Mouse (Mus musculus) stomach, postnatal 0 days (tissue): ENCODE data around the gene Sf3a2. TPM values are rescaled to one million over a fixed set of nuclear protein-coding genes. Genes with fewer than 3 reads are reported as not detected.
A peak's percentile ranks its signal among the peaks of the same experiment; 100 is the strongest.

Experiments used
- ATAC-seq: fragments of 200-750 bp; cut with Nextera tagmentation; 2 replicates; pipeline ENCODE4 v1.8.0; 2017; ENCODE audit not compliant: low FRiP score, low TSS enrichment
- DNase-seq: peaks from one replicate; pipeline ENCODE4 v3.0.0-alpha.2; 2016; ENCODE audit warnings: low spot score
- H3K27ac ChIP-seq: fragments of 300-500 bp; sonication (generic); replicated peaks from 2 replicates; pipeline ENCODE4 v1.5.1; 2014; ENCODE audit warnings: mild to moderate bottlenecking, control low read depth
- H3K27me3 ChIP-seq: fragments of 300-500 bp; sonication (generic); 2 replicates; pipeline ENCODE4 v1.6.1; 2014; ENCODE audit warnings: low read length; ENCODE audit not compliant: control insufficient read depth, insufficient read depth
- H3K36me3 ChIP-seq: fragments of 300-500 bp; sonication (generic); 2 replicates; pipeline ENCODE4 v1.6.1; 2014; ENCODE audit warnings: low read length, mixed read lengths; ENCODE audit not compliant: control insufficient read depth, insufficient read depth
- H3K4me1 ChIP-seq: fragments of 300-500 bp; sonication (generic); replicated peaks from 2 replicates; pipeline ENCODE4 v1.6.1; 2014; ENCODE audit warnings: antibody characterized with exemption; ENCODE audit not compliant: control insufficient read depth, insufficient read depth
- H3K4me2 ChIP-seq: fragments of 300-500 bp; sonication (generic); replicated peaks from 2 replicates; pipeline ENCODE4 v1.6.1; 2014; ENCODE audit warnings: low read depth, mild to moderate bottlenecking, control low read depth, moderate library complexity
- H3K4me3 ChIP-seq: fragments of 300-500 bp; sonication (generic); 2 replicates; pipeline ENCODE4 v1.5.1; 2014; ENCODE audit warnings: low read depth, low read length, control low read depth
- H3K9ac ChIP-seq: fragments of 300-500 bp; sonication (generic); 2 replicates; pipeline ENCODE4 v1.6.1; 2014; ENCODE audit warnings: mild to moderate bottlenecking, low read length, control low read depth, mixed read lengths
- H3K9me3 ChIP-seq: fragments of 300-500 bp; sonication (generic); 2 replicates; pipeline ENCODE4 v1.6.1; 2016; ENCODE audit warnings: low read length; ENCODE audit not compliant: control insufficient read depth
- CTCF ChIP-seq: IDR thresholded peaks from 2 replicates; pipeline ENCODE4 v1.5.1; 2016; ENCODE audit warnings: antibody characterized with exemption, low read depth, mild to moderate bottlenecking, moderate library complexity
- EP300 ChIP-seq: optimal IDR thresholded peaks from 2 replicates; pipeline ENCODE3; 2016; ENCODE audit warnings: antibody characterized with exemption
- WGBS: fragments of 180-500 bp; shearing (Covaris S2); extraction: QIAGEN DNeasy Blood & Tissue Kit; methylation state at CpG from one replicate; pipeline ENCODE4 v1.1.7; 2014; 5-methylcytosine and 5-hydroxymethylcytosine counted together
- microRNA counts: library from miRNA; unstranded; fragments of <30 nt; microRNA quantifications from one replicate; lab custom pipeline; 2015
- microRNA-seq: library from miRNA; unstranded; fragments of <30 nt; microRNA quantifications from one replicate; pipeline ENCODE4, GENCODE M21; 2016
- polyA plus RNA-seq: library from polyadenylated mRNA; unstranded; fragments of >200 nt; fragmentation: Nextera tagmentation; extraction: Ambion mirVana; gene quantifications from 2 replicates; pipeline ENCODE4 v1.2.1, GENCODE M21; 2015

Sf3a2 gene
- polyA plus RNA-seq, 1 experiment from 2014 or later: 27.7 TPM

DNA sequence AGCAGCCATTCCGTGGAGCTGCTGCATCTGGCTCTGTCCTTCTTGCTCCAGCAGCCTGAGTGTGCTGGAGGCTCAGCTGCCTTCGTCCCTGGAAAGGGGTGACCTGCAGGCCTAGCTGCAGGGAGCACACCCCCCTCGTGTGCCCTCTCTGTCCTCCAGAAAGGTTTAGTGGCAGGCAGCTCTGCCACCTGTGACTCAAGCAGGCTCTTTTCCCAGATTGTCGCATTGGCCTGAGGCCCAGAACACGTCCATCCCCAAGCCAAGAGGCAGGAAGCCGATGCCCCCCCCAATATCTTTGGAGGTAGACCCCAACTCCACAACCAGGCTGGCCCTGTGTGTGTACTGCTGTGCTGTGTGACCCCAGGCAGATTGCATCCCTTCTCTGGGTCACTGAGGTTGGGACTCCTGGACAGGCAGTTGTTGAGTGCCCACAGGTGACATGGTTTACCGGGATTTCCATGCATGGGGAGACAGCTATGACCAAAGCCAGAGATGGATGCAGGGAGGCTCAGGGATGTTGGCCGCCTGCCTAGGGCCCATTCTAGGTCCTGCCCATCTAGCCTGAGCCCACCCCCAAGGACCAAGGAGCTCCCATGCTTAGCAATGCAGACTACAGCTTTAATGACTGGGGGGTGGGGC is 47.2 kb downstream of the Sf3a2 start:
- Histone ChIP-seq H3K9ac (no peak overlapping the region), H3K27ac (no peak overlapping the region), H3K36me3 (no peaks in the 10 kb centered on the region), H3K4me2 (no peak overlapping the region), H3K4me3 (no peak overlapping the region), H3K4me1 (0 out of 2 replicates have a peak, but pooled peaks cover 2% of the 10 kb centered on the region), H3K27me3 (peaks cover 4% of the 10 kb centered on the region; the same call in 1 of the 2 replicates), H3K9me3 (no peaks in the 10 kb centered on the region)
- TF ChIP-seq EP300 (no peak), CTCF (no peak)
- ATAC-seq (no peak), DNase-seq (no peak)
- 55% methylated on average over 8 of the region's 8 CpGs for WGBS

DNA sequence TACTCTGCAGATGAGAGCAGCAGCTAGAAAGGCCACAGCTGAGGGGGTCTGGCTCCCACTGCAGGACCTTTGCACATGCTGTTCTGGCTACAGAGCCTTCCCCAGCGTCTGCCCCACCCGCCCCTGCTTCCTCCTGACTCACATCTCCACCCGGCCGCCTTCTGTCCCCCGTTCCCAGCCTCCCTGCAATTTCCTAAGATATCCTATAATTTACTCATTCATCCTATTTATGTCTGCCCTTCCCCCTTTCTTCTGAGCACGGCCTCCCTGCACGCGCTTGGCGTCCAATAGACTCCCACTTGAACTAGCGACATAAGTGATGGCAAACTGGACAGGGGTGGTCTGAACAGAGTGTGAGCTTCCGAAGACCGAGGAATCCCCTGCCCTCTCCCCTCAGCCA is 47.7 kb downstream of the Sf3a2 start:
- TF ChIP-seq EP300 (no peak), CTCF (no peak)
- Histone ChIP-seq H3K36me3 (no peaks in the 10 kb centered on the region), H3K4me1 (0 out of 2 replicates have a peak, but pooled peaks cover 2% of the 10 kb centered on the region), H3K4me3 (no peak overlapping the region), H3K4me2 (no peak overlapping the region), H3K27me3 (peaks cover 4% of the 10 kb centered on the region; the same call in 1 of the 2 replicates), H3K27ac (no peak overlapping the region), H3K9me3 (no peaks in the 10 kb centered on the region), H3K9ac (no peak overlapping the region)
- no peak for DNase-seq
- 70% methylated on average over 11 of the region's 12 CpGs for WGBS
- no peak for ATAC-seq

- no peaks in the 10 kb centered on the region for H3K9me3 ChIP-seq
- 0 out of 2 replicates have a peak, but pooled peaks cover 2% of the 10 kb centered on the region for H3K4me1 ChIP-seq
- 5% methylated on average over 10 of the region's 10 CpGs for WGBS
- no peak overlapping the region for H3K4me3 ChIP-seq
- DNase-seq: peak; percentile 79
- no peak overlapping the region for H3K27ac ChIP-seq
- H3K9ac ChIP-seq: no peak overlapping the region
- ATAC-seq: peak; percentile 52; the same call in 1 of the 2 replicates
- H3K36me3 ChIP-seq: no peaks in the 10 kb centered on the region
- H3K27me3 ChIP-seq: peaks cover 4% of the 10 kb centered on the region; the same call in 1 of the 2 replicates
- TF ChIP-seq EP300 (no peak), CTCF (no peak)
- H3K4me2 ChIP-seq: no peak overlapping the region
These were observed 50.6 kb downstream of the Sf3a2 start for GRCm38 (mm10) chr10:80848571-80848970.

MicroRNAs within 50 kb of the gene (microRNA counts, 519-probe panel; counts per million panel counts)
- not detected for microRNA mmu-miR-1982 (lab: Ali Mortazavi, UCI)

Small RNA genes lying within 50 kb of the gene (microRNA-seq; reads per million reads assigned to microRNA genes)
- gene Mir1982: 1.6 reads per million

Other genes starting within 250 kb of the Sf3a2 start
- gene Rexo1, start 236.6 kb upstream of the Sf3a2 start, polyA plus RNA-seq: 7.1 and 8.5 TPM in 2 replicates
- 8.3 and 8.4 TPM in 2 replicates for gene Klf16, start 220.9 kb upstream of the Sf3a2 start, polyA plus RNA-seq
- 92.5 and 103 TPM in 2 replicates for gene Abhd17a, start 207.9 kb upstream of the Sf3a2 start, polyA plus RNA-seq
- 67.8 and 77.3 TPM in 2 replicates for gene Scamp4, start 195.3 kb upstream of the Sf3a2 start, polyA plus RNA-seq
- 4.1 and 4.3 TPM in 2 replicates for gene Adat3, start 195.3 kb upstream of the Sf3a2 start, polyA plus RNA-seq
- gene Gm49322, start 192.2 kb upstream of the Sf3a2 start, polyA plus RNA-seq: 1.4 and 1.7 TPM in 2 replicates
- 75.4 and 83.9 TPM in 2 replicates for gene Csnk1g2, start 175.4 kb upstream of the Sf3a2 start, polyA plus RNA-seq
- 28.3 and 30.0 TPM in 2 replicates for gene Btbd2, start 141.1 kb upstream of the Sf3a2 start, polyA plus RNA-seq
- gene Mknk2, start 120.1 kb upstream of the Sf3a2 start, polyA plus RNA-seq: 55.2 and 61.7 TPM in 2 replicates
- gene Mob3a, start 96.2 kb upstream of the Sf3a2 start, polyA plus RNA-seq: 22.9 and 23.9 TPM in 2 replicates
- gene Izumo4, start 96.0 kb upstream of the Sf3a2 start, polyA plus RNA-seq: 14.8 and 18.0 TPM in 2 replicates
- 38.7 and 42.7 TPM in 2 replicates for gene Ap3d1, start 55.9 kb upstream of the Sf3a2 start, polyA plus RNA-seq
- gene Dot1l, start 43.0 kb upstream of the Sf3a2 start, polyA plus RNA-seq: 5.4 and 6.2 TPM in 2 replicates
- 62.0 and 65.8 TPM in 2 replicates for gene Plekhj1, start 428 bp downstream of the Sf3a2 start, polyA plus RNA-seq
- gene Amh, start 7.0 kb downstream of the Sf3a2 start, polyA plus RNA-seq: 6.8 and 6.9 TPM in 2 replicates
- 0.86 and 0.96 TPM in 2 replicates for gene Jsrp1, start 15.3 kb downstream of the Sf3a2 start, polyA plus RNA-seq
- gene Oaz1, start 28.5 kb downstream of the Sf3a2 start, polyA plus RNA-seq: 1,070 and 1,103 TPM in 2 replicates
- gene Lingo3, start 45.8 kb downstream of the Sf3a2 start, polyA plus RNA-seq: 0.12 and 0.17 TPM in 2 replicates
- 176 and 180 TPM in 2 replicates for gene Lsm7, start 57.0 kb downstream of the Sf3a2 start, polyA plus RNA-seq
- gene Sppl2b, start 57.1 kb downstream of the Sf3a2 start, polyA plus RNA-seq: 17.7 and 23.0 TPM in 2 replicates
- 2.0 and 2.2 TPM in 2 replicates for gene Tmprss9, start 73.7 kb downstream of the Sf3a2 start, polyA plus RNA-seq
- gene Timm13, start 102.8 kb downstream of the Sf3a2 start, polyA plus RNA-seq: 292 and 304 TPM in 2 replicates
- gene Lmnb2, start 120.0 kb downstream of the Sf3a2 start, polyA plus RNA-seq: 12.0 and 12.4 TPM in 2 replicates
- 59.5 and 62.2 TPM in 2 replicates for gene Gadd45b, start 131.9 kb downstream of the Sf3a2 start, polyA plus RNA-seq
- 1.3 and 1.8 TPM in 2 replicates for gene Gng7, start 216.7 kb downstream of the Sf3a2 start, polyA plus RNA-seq
- gene Diras1, start 227.5 kb downstream of the Sf3a2 start, polyA plus RNA-seq: 0.40 and 0.42 TPM in 2 replicates
- gene Slc39a3, start 239.2 kb downstream of the Sf3a2 start, polyA plus RNA-seq: 11.0 and 11.1 TPM in 2 replicates